Mouse (Mus musculus) common myeloid progenitor, adult 5-6 weeks (primary cell): ENCODE data around the gene Lpar5. TPM values are rescaled to one million over a fixed set of nuclear protein-coding genes. Genes with fewer than 3 reads are reported as not detected.

Source experiments
- ATAC-seq: replicated peaks from 2 replicates; pipeline ENCODE4 v1.8.0; 2016; ENCODE audit warnings: low read depth, mild to moderate bottlenecking, moderate TSS enrichment, inconsistent platforms; ENCODE audit not compliant: poor library complexity, severe bottlenecking
- total RNA-seq: library from RNA; stranded (forward); fragments of 200-1000, 187-1606 nt; gene quantifications from 2 replicates; pipeline ENCODE4 v1.2.3, GENCODE M21; 2017

Gene Lpar5
- total RNA-seq, 1 experiment from 2014 or later: 6.9 TPM

DNA sequence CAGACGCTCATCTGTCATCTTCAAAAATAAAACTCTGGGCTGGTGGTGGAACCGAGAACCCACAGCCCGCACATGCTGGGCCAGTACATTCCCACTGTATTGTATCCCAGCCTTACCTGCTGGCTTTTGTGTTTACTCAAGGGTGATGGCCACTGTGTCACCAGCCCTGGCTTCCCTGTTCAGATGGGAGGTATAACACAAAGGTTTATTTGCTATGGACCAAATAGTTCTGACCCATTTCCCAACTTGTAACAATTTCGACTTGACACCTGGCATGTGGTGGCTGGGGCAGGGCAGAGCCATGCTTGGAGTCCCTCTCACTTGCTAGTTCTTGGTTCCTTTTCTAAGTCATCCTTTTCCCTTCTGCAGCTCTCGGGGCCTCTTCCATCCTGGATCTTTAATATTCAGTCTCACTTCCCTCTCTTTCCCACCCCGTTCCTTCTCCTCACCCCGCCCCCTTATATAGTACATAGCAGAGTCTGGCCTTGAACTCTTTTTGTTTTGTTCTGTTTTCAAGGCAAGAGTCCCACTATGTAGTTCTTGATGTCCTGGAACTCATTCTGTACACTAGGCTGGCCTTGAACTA lies 15.2 kb downstream of the Lpar5 start:
- no peak for ATAC-seq

- ATAC-seq: peak; percentile 55
These were observed 16.7 kb downstream of the Lpar5 start for GRCm38 (mm10) chr6:125084424-125084823.

DNA sequence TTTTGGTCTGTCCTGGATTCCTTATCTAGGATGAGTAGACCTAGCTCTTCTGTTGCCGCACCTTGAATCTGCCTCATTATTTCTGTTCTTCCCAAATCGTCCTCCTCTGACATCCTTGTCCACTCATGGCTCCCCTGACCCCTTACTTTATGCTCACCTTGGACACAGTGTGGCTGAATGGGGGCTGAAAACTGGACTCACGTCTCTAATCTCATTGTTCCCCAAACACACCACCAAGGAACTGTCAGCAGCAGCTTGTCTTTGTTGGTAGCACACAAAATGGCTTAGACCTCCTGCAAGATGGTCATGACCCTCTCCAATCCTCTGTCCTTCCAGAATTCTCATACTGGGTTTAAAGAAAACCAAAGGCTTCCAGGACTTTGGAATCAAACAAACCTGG lies 20.2 kb downstream of the Lpar5 start:
- no peak for ATAC-seq

DNA sequence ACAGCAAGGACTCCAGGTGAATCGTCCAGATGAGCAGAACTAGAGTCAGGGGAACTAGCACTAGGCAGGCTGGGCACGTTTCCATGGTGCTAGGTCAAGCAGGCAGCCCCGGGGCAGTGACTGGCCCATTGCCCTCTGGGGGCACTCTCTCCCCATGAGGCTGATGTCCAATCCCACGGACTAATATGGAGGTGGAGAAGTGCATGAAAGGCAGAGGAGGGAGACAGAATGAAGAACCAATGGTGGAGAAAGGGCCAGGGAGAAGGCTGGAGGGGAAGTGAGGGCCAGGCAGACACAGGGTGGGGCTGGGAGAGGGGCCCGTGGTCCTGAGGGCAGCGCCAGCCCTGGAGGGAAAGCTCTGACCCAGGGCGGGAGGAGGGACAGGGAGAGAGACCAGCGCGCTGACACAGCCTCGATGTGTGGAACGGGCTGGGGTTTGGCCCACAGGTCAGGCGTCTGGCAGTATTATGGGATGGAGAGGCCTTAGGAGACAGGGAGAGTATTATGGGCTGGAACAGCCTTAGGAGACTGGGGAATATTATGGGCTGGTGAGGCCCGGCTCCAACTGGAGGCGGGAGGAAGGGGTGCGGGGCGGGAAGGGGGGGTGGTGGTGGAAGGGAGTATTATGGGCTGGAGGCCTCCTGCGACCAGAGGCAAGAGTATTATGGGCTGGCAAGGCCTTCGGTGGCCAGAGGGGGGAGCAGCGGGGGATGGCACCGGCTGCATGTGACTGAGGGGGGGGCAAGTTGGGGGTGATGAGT lies 21.0 kb downstream of the Lpar5 start:
- peak; percentile 63 for ATAC-seq

- ATAC-seq: peak; percentile 43
These were observed 22.0 kb downstream of the Lpar5 start for GRCm38 (mm10) chr6:125089521-125090321.

DNA sequence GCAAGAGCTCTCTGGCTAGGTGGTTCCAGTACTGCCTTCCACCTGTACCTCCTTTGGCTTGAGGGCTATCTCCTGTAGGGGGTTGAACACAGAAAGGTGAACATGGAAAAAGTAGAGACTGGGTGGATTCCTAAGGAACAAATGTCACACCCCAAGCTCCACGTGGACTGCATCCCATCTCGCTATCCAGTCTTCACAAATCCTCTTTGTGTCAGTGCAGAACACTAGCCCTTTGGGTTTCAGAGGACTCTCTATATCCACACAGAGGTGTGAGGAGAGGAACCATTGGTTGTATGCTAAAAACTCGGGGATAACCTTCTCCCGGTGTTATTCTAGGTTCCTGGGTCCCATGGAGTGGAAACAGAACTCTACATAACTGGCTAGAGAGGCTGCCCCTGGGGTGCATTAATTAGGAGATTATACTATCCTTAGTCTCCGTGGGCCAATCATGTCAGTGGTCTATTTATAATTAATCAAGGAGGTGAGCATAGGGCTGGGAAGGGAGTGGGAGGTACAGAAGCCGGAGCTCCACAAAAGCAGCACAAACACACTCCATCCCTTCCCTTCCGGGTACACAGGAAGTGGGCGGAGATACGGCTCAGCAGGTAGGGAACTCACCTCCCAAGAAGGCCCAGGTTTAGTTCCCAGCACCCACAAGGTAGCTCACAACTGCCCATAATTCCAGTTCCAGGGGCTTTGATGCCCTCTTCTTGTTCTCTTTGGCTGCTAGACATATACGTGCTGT lies 22.8 kb downstream of the Lpar5 start:
- no peak for ATAC-seq

DNA sequence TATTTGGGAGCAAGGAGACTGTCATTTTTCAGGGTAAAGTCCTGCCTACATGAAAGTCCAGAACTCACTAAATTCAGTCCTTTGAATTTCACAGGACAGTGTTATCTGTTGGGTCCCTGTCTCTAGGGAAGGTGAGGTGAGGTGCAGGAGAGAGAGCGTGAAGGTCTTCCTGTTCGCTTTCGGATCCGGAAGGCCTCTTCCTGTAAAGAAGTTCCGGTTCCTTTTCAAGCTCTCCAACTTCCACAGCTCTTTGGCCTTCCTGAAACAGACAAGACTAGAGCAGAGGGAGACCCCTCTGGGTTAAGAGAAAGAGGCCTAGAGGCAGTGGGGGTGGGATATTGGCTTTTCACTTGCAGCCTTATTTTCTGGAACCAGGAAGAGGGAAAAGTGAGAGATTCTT lies 24.7 kb downstream of the Lpar5 start:
- no peak for ATAC-seq

- ATAC-seq: no peak
These were observed 27.1 kb downstream of the Lpar5 start for GRCm38 (mm10) chr6:125094843-125095242.

DNA sequence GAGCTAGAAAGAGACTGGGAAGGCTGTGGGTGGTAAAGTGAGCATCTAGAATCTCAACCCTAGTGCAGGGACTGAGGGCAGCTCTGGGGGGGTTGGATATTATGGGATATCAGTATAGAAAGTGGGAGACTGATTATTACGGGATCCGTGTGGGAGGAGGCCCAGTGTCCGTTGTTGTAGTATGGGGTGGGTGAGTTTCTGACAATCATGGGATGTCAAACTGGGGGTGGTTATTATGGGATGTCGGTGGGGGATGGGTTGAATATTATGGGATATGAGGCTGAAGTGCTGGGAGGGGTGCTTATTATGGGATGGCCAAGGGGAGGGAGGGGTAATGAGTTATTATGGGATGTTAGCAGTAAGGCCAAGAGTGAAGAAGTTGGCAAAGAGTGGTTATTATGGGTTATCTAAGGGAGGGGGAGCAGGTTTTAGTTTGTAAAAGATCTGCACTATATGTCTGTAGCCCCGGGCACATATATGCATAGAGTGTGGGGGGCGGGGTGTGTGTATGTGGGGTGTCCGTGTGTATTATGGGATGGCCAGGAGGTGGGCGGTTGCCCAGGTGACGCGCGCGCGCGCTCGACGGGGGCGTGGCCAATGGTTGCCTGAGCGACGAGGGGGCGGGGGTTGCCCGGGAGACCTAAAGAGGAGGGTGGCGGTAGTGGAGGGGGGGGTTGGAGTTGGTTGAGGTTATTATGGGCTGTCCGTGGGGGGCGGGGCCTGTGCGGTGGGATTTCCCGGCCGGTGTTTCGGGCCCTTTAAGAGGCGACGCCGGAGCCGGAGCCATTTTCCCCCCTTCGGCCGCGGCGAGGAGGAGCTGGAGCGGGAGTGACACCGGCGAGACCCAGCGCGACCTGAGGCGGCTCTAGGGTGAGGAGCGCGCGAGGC lies 27.9 kb downstream of the Lpar5 start, which contains the start of gene Chd4:
Gene Chd4, plus strand, starts transcription at position 591 of the 888 bp plus-strand sequence.
- peak; percentile 53 for ATAC-seq

DNA sequence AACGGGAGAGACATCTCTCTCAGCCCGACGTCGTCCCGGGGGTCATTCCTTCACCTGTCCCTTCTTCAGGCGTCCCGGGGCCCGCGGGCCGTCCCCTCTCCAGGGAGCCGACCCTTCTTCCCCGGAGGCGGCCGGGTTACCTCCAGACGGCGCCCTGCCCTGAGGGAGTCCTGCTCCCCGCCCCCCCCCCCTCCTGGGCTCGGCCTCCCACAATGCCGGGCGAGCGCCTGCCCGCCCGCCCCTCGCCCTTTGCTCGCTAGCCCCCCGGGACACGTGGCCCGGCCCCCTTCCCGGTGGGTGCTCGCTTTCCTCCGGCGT lies 28.5 kb downstream of the Lpar5 start:
- no peak for ATAC-seq

DNA sequence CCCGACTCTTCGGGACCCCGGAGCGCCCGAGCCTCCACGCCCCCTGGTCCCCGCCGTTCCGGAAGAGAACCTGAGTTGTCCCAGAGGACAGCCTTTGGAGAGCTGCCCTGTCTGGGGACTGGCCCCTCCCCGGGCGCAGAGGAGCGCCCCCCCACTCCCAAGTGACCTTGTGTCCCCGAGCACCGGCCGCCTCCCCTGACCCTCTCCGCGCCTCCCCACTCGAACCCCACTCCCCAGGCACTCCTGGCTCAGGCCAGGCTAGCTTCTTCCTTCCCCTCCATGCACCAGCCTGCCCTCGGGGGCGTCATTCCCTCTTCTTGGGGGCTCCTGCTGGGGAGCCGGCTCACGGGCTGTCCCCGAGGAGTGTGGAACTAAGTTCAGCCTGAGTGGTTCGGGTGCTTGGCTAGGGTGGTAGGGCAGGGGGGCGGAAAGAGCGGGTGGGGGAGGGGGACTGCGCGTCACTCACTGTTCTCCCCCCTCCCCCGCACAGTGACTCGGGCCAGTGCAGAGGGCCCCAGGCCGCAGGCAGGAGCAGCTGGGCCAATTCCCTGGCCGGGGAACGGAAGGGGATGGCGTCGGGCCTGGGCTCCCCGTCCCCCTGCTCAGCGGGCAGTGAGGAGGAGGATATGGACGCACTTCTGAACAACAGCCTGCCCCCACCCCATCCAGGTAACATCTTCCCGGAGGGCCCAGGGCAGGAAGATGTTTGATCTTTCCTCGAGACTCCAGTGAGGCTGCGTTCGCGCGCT lies 29.1 kb downstream of the Lpar5 start:
- ATAC-seq: no peak; the same call in 1 of the 2 replicates

DNA sequence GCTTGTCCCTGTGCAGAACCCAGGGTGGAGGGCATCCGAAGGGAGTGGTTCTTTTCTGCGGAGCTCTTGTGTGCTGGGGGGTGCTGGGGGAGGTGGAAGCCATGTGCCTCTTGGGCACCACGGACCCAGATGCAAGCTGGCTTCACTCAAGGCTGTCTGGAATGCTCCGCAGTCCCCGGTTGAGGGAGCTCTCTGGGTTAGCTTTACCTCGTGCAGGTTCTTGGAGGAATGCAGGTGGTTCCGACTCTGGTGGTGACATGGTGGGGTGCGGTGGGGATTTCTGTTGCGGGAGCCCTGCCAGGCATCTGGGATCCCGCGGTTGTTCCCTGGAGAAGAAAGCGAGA lies 29.6 kb downstream of the Lpar5 start:
- ATAC-seq: no peak

- no peak for ATAC-seq
These were observed 30.2 kb downstream of the Lpar5 start for GRCm38 (mm10) chr6:125097951-125098350.

DNA sequence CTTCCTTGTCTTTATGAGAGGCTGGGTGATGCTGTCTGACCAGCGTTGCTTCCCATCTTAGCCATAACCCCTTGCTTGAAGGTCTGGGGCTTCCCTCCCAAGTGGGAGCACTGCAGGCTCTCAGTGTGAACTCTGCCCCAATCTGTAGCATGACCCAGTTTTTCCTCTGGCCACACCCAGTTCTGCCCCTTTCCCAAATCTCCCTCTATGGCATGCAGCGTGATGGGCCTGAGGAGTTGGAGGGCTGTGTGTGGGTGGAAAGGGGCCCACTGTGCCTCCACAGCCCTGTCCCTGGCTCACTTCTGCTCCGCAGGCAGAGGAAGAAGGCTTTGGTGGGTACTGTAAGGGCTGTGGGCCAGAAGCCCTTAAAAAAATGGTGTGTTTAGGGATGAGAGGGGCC lies 30.8 kb downstream of the Lpar5 start:
- ATAC-seq: no peak

- ATAC-seq: peak; percentile 58
These were observed 31.8 kb downstream of the Lpar5 start for GRCm38 (mm10) chr6:125099421-125099971.

DNA sequence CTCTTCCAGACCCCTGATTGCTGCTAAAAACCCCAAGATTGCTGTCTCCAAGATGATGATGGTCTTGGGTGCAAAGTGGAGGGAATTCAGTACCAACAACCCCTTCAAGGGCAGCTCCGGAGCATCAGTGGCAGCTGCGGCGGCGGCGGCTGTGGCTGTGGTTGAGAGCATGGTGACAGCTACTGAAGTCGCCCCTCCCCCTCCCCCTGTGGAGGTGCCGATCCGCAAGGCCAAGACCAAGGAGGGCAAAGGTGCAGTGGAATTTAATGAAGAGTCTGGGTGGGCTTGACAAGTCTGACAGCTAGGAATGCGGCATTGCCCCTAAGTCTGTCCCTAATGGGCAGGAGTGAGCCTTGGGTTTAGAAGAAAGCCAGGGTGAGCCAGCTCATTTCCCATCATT lies 33.7 kb downstream of the Lpar5 start:
- ATAC-seq: no peak

GRCm38 (mm10) chr6:125104223-125104622 lies 36.5 kb downstream of the Lpar5 start:
- peak; percentile 68 for ATAC-seq

DNA sequence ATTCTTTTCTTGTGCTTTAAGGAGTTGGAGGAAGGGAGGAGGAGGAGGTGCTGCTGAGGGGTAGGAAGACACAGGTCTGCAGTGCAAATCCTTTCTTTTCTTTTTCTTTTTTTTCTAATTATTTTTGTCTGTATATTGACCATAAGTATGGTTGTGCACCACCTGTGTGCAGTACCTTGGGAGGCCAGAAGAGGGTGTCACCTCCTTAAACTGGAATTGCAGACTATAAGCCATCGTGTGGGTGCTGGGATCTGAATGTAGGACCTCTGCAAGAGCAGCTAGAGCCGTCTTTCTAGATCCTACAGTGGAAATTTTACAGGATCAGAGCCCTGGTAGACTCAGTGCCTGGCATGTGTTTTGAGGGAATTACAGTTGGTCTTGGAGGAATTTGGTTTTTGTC lies 40.0 kb downstream of the Lpar5 start:
- no peak for ATAC-seq

DNA sequence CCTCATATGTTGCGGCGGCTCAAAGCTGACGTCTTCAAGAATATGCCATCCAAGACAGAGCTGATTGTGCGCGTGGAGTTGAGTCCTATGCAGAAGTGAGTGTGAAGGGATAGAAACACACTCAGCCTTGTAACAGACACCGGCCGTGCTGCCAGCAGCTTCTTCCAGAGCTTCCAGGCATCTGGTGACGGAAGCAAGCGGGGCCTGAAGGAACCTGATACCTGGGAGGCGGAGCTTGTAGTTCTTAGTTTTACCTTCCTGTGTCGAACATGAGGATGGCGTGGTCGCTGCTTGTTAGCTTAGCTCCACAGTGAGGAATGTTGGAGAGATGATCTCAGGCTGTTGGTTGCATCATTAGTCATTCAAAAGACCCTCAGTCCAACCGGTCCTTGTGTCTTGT lies 41.7 kb downstream of the Lpar5 start:
- no peak for ATAC-seq
